Mouse (Mus musculus) limb, embryonic 15.5 days (tissue): ENCODE data around the gene Arg2. TPM values are rescaled to one million over a fixed set of nuclear protein-coding genes. Genes with fewer than 3 reads are reported as not detected.

Experiments
- ATAC-seq: fragments of 200-750 bp; cut with Nextera tagmentation; 2 replicates; pipeline ENCODE4 v1.8.0; 2017; ENCODE audit warnings: low read depth, moderate TSS enrichment; ENCODE audit not compliant: insufficient number of reproducible peaks, low FRiP score, low TSS enrichment
- H3K27ac ChIP-seq: fragments of 300-500 bp; sonication (generic); 2 replicates; pipeline ENCODE4 v1.5.1; 2015; ENCODE audit warnings: moderate library complexity, mild to moderate bottlenecking, inconsistent platforms
- H3K27me3 ChIP-seq: fragments of 300-500 bp; sonication (generic); 2 replicates; pipeline ENCODE4 v1.6.1; 2015; ENCODE audit warnings: inconsistent platforms
- H3K36me3 ChIP-seq: fragments of 300-500 bp; sonication (generic); 2 replicates; pipeline ENCODE4 v1.6.1; 2015; ENCODE audit warnings: inconsistent platforms
- H3K4me1 ChIP-seq: fragments of 300-500 bp; sonication (generic); 2 replicates; pipeline ENCODE4 v1.6.1; 2015; ENCODE audit warnings: inconsistent platforms
- H3K4me2 ChIP-seq: fragments of 300-500 bp; sonication (generic); 2 replicates; pipeline ENCODE4 v1.6.1; 2015; ENCODE audit warnings: mild to moderate bottlenecking, inconsistent platforms
- H3K4me3 ChIP-seq: fragments of 300-500 bp; sonication (generic); 2 replicates; pipeline ENCODE4 v1.5.1; 2015; ENCODE audit warnings: mild to moderate bottlenecking, inconsistent platforms
- H3K9ac ChIP-seq: fragments of 300-500 bp; sonication (generic); 2 replicates; pipeline ENCODE4 v1.6.1; 2015; ENCODE audit warnings: inconsistent platforms
- H3K9me3 ChIP-seq: fragments of 300-500 bp; sonication (generic); 2 replicates; pipeline ENCODE4 v1.6.1; 2016; ENCODE audit warnings: inconsistent platforms
- WGBS: fragments of 180-500 bp; shearing (Covaris S2); methylation state at CpG from one replicate; pipeline ENCODE4 v1.1.7; 2015; 5-methylcytosine and 5-hydroxymethylcytosine counted together
- polyA plus RNA-seq: library from polyadenylated mRNA; unstranded; fragments of >200 nt; fragmentation: Nextera tagmentation; extraction: Ambion mirVana; gene quantifications from 2 replicates; pipeline ENCODE4 v1.2.1, GENCODE M21; 2015

The Arg2 gene
- 0.70 and 0.72 TPM in 2 replicates for polyA plus RNA-seq

- under 1% methylated on average over 47 of the region's 47 CpGs for WGBS
- Histone ChIP-seq H3K9ac (peak within 1 kb of the TSS; percentile 23; the same call in 1 of the 2 replicates), H3K36me3 (no peaks in the 10 kb centered on the region), H3K9me3 (no peaks in the 10 kb centered on the region), H3K4me2 (peak within 1 kb of the TSS; percentile 91), H3K27ac (no peak within 1 kb of the TSS), H3K4me1 (peaks cover 16% of the 10 kb centered on the region), H3K4me3 (peak within 1 kb of the TSS; percentile 45), H3K27me3 (peaks cover 42% of the 10 kb centered on the region)
- 0 out of 2 replicates have a peak, but pooled peaks have one; percentile 65 for ATAC-seq
These were observed at the start of gene Arg2 for GRCm38 (mm10) chr12:79130299-79131177. Arg2 (plus strand) TSS chr12:79130777.

GRCm38 (mm10) chr12:79089182-79089812, 41.3 kb upstream of the Arg2 start, which contains the start of gene Pigh:
Pigh (minus strand) TSS chr12:79089651.
- ATAC-seq: peak; percentile 90
- Histone ChIP-seq H3K4me2 (peak within 1 kb of the TSS; percentile 57), H3K4me1 (peaks cover 6% of the 10 kb centered on the region; the same call in 1 of the 2 replicates), H3K27ac (peak within 1 kb of the TSS; percentile 65; the same call in 1 of the 2 replicates), H3K9me3 (no peaks in the 10 kb centered on the region), H3K4me3 (peak within 1 kb of the TSS; percentile 92), H3K36me3 (peaks cover 11% of the 10 kb centered on the region), H3K27me3 (no peaks in the 10 kb centered on the region), H3K9ac (peak within 1 kb of the TSS; percentile 87)
- WGBS: under 1% methylated on average over 53 of the region's 53 CpGs

GRCm38 (mm10) chr12:79092569-79092968, 38.0 kb upstream of the Arg2 start:
- ATAC-seq: no peak
- no peak overlapping the region for H3K9ac ChIP-seq
- no peak overlapping the region for H3K4me2 ChIP-seq
- H3K36me3 ChIP-seq: no peaks in the 10 kb centered on the region
- H3K4me1 ChIP-seq: 0 out of 2 replicates have a peak, but pooled peaks cover 3% of the 10 kb centered on the region
- no peaks in the 10 kb centered on the region for H3K9me3 ChIP-seq
- no peak overlapping the region for H3K4me3 ChIP-seq
- 47% methylated on average over 4 of the region's 4 CpGs for whole genome bisulfite sequencing
- no peak overlapping the region for H3K27ac ChIP-seq
- no peaks in the 10 kb centered on the region for H3K27me3 ChIP-seq

- no peak for ATAC-seq
- Histone ChIP-seq H3K4me2 (no peak overlapping the region), H3K27me3 (no peaks in the 10 kb centered on the region), H3K9me3 (no peaks in the 10 kb centered on the region), H3K27ac (no peak overlapping the region), H3K36me3 (no peaks in the 10 kb centered on the region), H3K9ac (no peak overlapping the region), H3K4me3 (no peak overlapping the region), H3K4me1 (no peaks in the 10 kb centered on the region)
- 64% methylated on average over 3 of the region's 3 CpGs for WGBS
These were observed 33.3 kb upstream of the Arg2 start for GRCm38 (mm10) chr12:79097106-79097752.

GRCm38 (mm10) chr12:79103773-79104172, 26.8 kb upstream of the Arg2 start:
- WGBS: 70% methylated on average over 3 of the region's 3 CpGs
- no peak overlapping the region for H3K4me3 ChIP-seq
- H3K27me3 ChIP-seq: no peaks in the 10 kb centered on the region
- H3K9ac ChIP-seq: no peak overlapping the region
- H3K36me3 ChIP-seq: no peaks in the 10 kb centered on the region
- H3K9me3 ChIP-seq: no peaks in the 10 kb centered on the region; the same call in 1 of the 2 replicates
- no peak overlapping the region for H3K4me2 ChIP-seq
- no peak for ATAC-seq
- no peak overlapping the region for H3K27ac ChIP-seq
- no peaks in the 10 kb centered on the region for H3K4me1 ChIP-seq

GRCm38 (mm10) chr12:79104544-79104943, 26.0 kb upstream of the Arg2 start:
- no peaks in the 10 kb centered on the region for H3K27me3 ChIP-seq

GRCm38 (mm10) chr12:79105312-79105711, 25.3 kb upstream of the Arg2 start:
- Histone ChIP-seq H3K4me1 (no peaks in the 10 kb centered on the region), H3K9ac (no peak overlapping the region), H3K27ac (no peak overlapping the region), H3K36me3 (no peaks in the 10 kb centered on the region), H3K4me3 (no peak overlapping the region), H3K9me3 (no peaks in the 10 kb centered on the region; the same call in 1 of the 2 replicates), H3K4me2 (no peak overlapping the region), H3K27me3 (no peaks in the 10 kb centered on the region)
- no peak for ATAC-seq
- 83% methylated on average over 5 of the region's 5 CpGs for WGBS

More at GRCm38 (mm10) chr12:79104544-79104943, 26.0 kb upstream of the Arg2 start:
- H3K4me1 ChIP-seq: no peaks in the 10 kb centered on the region
- H3K27ac ChIP-seq: no peak overlapping the region
- no peaks in the 10 kb centered on the region; the same call in 1 of the 2 replicates for H3K9me3 ChIP-seq
- H3K9ac ChIP-seq: no peak overlapping the region
- 70% methylated on average over 2 of the region's 2 CpGs for WGBS
- H3K36me3 ChIP-seq: no peaks in the 10 kb centered on the region
- ATAC-seq: no peak
- no peak overlapping the region for H3K4me3 ChIP-seq
- no peak overlapping the region for H3K4me2 ChIP-seq

GRCm38 (mm10) chr12:79118991-79119390, 11.6 kb upstream of the Arg2 start:
- Histone ChIP-seq H3K9me3 (no peaks in the 10 kb centered on the region), H3K4me3 (no peak overlapping the region), H3K4me2 (no peak overlapping the region), H3K9ac (no peak overlapping the region), H3K4me1 (no peaks in the 10 kb centered on the region), H3K27ac (no peak overlapping the region), H3K36me3 (no peaks in the 10 kb centered on the region), H3K27me3 (no peaks in the 10 kb centered on the region)
- WGBS: 89% methylated on average over 4 of the region's 4 CpGs
- ATAC-seq: no peak

- H3K36me3 ChIP-seq: no peaks in the 10 kb centered on the region
- H3K4me2 ChIP-seq: no peak overlapping the region
- no peak overlapping the region for H3K27ac ChIP-seq
- H3K4me3 ChIP-seq: no peak overlapping the region
- H3K4me1 ChIP-seq: no peaks in the 10 kb centered on the region
- H3K9me3 ChIP-seq: no peaks in the 10 kb centered on the region
- 27% methylated on average over 3 of the region's 3 CpGs for WGBS
- H3K9ac ChIP-seq: no peak overlapping the region
- no peak for ATAC-seq
- no peaks in the 10 kb centered on the region for H3K27me3 ChIP-seq
These were observed 7.8 kb upstream of the Arg2 start for GRCm38 (mm10) chr12:79122820-79123219.

GRCm38 (mm10) chr12:79131178-79131675, 650 bp downstream of the Arg2 start:
- H3K36me3 ChIP-seq: no peaks in the 10 kb centered on the region
- no peaks in the 10 kb centered on the region for H3K9me3 ChIP-seq
- peak overlapping the region; percentile 45 for H3K4me3 ChIP-seq
- no peak overlapping the region for H3K27ac ChIP-seq
- peaks cover 42% of the 10 kb centered on the region for H3K27me3 ChIP-seq
- under 1% methylated on average over 22 of the region's 22 CpGs for WGBS
- no peak for ATAC-seq
- H3K9ac ChIP-seq: peak overlapping the region; percentile 23; the same call in 1 of the 2 replicates
- peak overlapping the region; percentile 91 for H3K4me2 ChIP-seq
- H3K4me1 ChIP-seq: peaks cover 16% of the 10 kb centered on the region

- Histone ChIP-seq H3K9ac (no peak overlapping the region), H3K4me2 (peak overlapping the region; percentile 91; the same call in 1 of the 2 replicates), H3K36me3 (no peaks in the 10 kb centered on the region), H3K4me1 (peaks cover 16% of the 10 kb centered on the region), H3K9me3 (no peaks in the 10 kb centered on the region), H3K27me3 (peaks cover 42% of the 10 kb centered on the region), H3K4me3 (peak overlapping the region; percentile 45; the same call in 1 of the 2 replicates), H3K27ac (no peak overlapping the region)
- WGBS: 33% methylated on average over 5 of the region's 5 CpGs
- ATAC-seq: no peak
These were observed 1.3 kb downstream of the Arg2 start for GRCm38 (mm10) chr12:79131706-79132460.
